Mouse (Mus musculus) MEL (cell line): ENCODE measurements at regions not wholly inside any gene's neighbourhood (a gene's known extent, or its start where the extent isn't known, plus 50 kb on each side); places are given as distances from the start of the nearest gene placed in this dataset.

Experiments used
- CTCF ChIP-seq, 3 experiments: IDR thresholded peaks in 2 of 3; conservative IDR thresholded peaks in 1 of 3; 2 replicates each; pipeline ENCODE4 v1.5.1; 2011 to 2012; ENCODE audit warnings: low read length in 3 of 3, low read depth in 2 of 3, mild to moderate bottlenecking in 2 of 3, improper control_type of control experiment in 1 of 3, inconsistent platforms in 1 of 3, mixed read lengths in 1 of 3, moderate library complexity in 1 of 3; ENCODE audit not compliant: control insufficient read depth in 1 of 3, insufficient read depth in 1 of 3, poor library complexity in 1 of 3, severe bottlenecking in 1 of 3
- KAT2A ChIP-seq: conservative IDR thresholded peaks from 2 replicates; pipeline ENCODE4 v1.6.1; 2012; ENCODE audit warnings: low read depth, low read length, improper control_type of control experiment, inconsistent platforms
- NRF1 ChIP-seq: IDR thresholded peaks from 2 replicates; pipeline ENCODE4 v1.6.1; 2014; ENCODE audit warnings: low read depth, mild to moderate bottlenecking, inconsistent platforms, low read length, improper control_type of control experiment, moderate library complexity; ENCODE audit not compliant: poor library complexity, insufficient read depth, severe bottlenecking

DNA sequence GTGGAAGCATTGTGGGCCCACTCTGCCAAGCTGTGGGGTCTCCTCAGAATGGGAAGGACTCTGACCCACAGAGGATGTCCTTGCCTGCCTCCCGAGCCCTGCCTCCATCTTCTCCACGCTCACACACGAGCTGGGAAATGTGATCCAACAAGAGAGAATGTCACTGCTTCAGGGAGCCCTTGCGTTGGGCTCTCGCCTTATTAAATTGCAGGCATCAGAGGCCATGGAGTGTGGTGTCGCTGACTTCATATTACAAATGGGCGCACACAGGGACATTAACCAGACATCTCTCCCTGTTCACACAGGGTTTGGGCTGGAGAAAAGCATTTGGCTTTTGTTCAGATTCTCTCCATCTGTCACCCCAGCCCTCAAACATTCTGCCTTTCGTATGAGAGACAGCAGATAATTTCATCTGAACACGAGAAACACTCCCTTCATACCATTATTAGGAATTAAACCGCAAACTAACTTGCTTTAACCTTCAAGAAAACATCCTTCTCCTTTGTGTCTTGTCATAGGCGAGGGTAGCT is 179.2 kb downstream of the Ackr3 start:
- TF ChIP-seq NRF1 (no peak), CTCF (IDR thresholded peaks at IDR 0.05 in 2 of 3, conservative IDR thresholded peaks at IDR 0.05 in 1 of 3; ENCODE audit: control insufficient read depth in 1 of 3, insufficient read depth in 1 of 3, low read depth in 2 of 3, low read length in 3 of 3, poor library complexity in 1 of 3, severe bottlenecking in 1 of 3) (no peak), KAT2A (no peak)
